Mouse (Mus musculus): ENCODE measurements at regions not wholly inside any gene's neighbourhood (a gene's known extent, or its start where the extent isn't known, plus 50 kb on each side); places are given as distances from the start of the nearest gene placed in this dataset.

- no peak for TF ChIP-seq CTCF (IDR thresholded peaks at IDR 0.05; ENCODE audit: extremely low read depth, insufficient read depth, low read length)
- no peak for TF ChIP-seq POLR2A (IDR thresholded peaks at IDR 0.05; ENCODE audit: extremely low read depth, insufficient read depth, low read length)
These were observed 75.1 kb upstream of the Smg1 start for GRCm38 (mm10) chr7:118318432-118319135.

Measured in cortical plate, adult 2 months (tissue).